Comparison of ENCODE assay signal across 12 mouse cellular contexts in the genomic region with DNA sequence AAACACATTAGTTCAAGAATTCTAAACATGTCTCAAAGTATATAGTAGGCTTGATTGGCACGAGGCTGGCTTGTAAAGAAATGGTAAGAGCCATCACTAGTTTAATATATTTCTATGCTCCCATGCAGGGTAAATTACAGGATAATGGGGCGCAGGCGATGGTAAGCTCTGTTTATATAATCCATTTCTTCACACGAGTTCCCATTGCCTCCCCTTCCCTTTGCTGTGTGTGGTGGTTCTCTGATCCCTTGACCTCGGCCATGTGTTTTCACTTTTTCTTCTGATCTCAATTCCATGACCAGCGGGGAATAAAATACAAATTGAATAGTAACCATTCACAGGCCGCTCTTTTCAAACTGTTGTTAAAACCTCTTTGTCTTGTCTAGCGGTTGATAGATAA. TPM values are rescaled to one million over a fixed set of nuclear protein-coding genes. Genes with fewer than 3 reads are reported as not detected.
A peak's percentile ranks its signal among the peaks of the same experiment; 100 is the strongest.
DNase-seq lines count a peak whose midpoint lies in the region; ATAC-seq lines count a peak whose summit lies in the region.
"Had no signal": no experiment of that assay in that cellular context is flagged by ENCODE, and none has a peak within 500 bp of the region (broad histone marks: within the 10 kb centered on the region; RNA-seq: fewer than 3 reads in every experiment).

No protein-coding gene starts in this region.

- H3K9ac ChIP-seq in hindbrain, embryonic 12.5 days, result no peak overlapping the region
- H3K9ac ChIP-seq in neural tube, embryonic 12.5 days, result no peak overlapping the region
- H3K9ac ChIP-seq: heart, embryonic 12.5 days; stomach, embryonic 15.5 days had no signal

- H3K27ac ChIP-seq in heart, embryonic 10.5 days, result no peak overlapping the region
- H3K27ac ChIP-seq in hindbrain, embryonic 12.5 days, result no peak overlapping the region
- no peak overlapping the region for H3K27ac ChIP-seq in neural tube, embryonic 12.5 days
- H3K27ac ChIP-seq: stomach, embryonic 15.5 days had no signal

- H3K36me3 ChIP-seq in heart, embryonic 10.5 days, result no peaks in the 10 kb centered on the region
- no peaks in the 10 kb centered on the region for H3K36me3 ChIP-seq in megakaryocyte, embryonic 14.5 days (replicated peaks; ENCODE audit: low read length)
- H3K36me3 ChIP-seq in hindbrain, embryonic 12.5 days, result no peaks in the 10 kb centered on the region
- no peaks in the 10 kb centered on the region for H3K36me3 ChIP-seq in neural tube, embryonic 12.5 days
- H3K36me3 ChIP-seq: heart, embryonic 12.5 days; stomach, embryonic 15.5 days had no signal

- peaks cover 25% of the 10 kb centered on the region for H3K4me1 ChIP-seq in heart, embryonic 10.5 days
- H3K4me1 ChIP-seq in megakaryocyte, embryonic 14.5 days, result peaks cover 25% of the 10 kb centered on the region
- peaks cover 12% of the 10 kb centered on the region for H3K4me1 ChIP-seq in hindbrain, embryonic 12.5 days
- peaks cover 24% of the 10 kb centered on the region for H3K4me1 ChIP-seq in neural tube, embryonic 12.5 days

- H3K4me2 ChIP-seq in hindbrain, embryonic 12.5 days (replicated peaks), result peak overlapping the region; percentile 66
- H3K4me2 ChIP-seq in neural tube, embryonic 12.5 days (replicated peaks), result peak overlapping the region; percentile 80

- peak overlapping the region; percentile 58; the same call in 1 of the 2 replicates for H3K4me3 ChIP-seq in heart, embryonic 10.5 days
- H3K4me3 ChIP-seq in megakaryocyte, embryonic 14.5 days (replicated peaks), result peak overlapping the region; percentile 23
- no peak overlapping the region for H3K4me3 ChIP-seq in hindbrain, embryonic 12.5 days
- peak overlapping the region; percentile 35; the same call in 1 of the 2 replicates for H3K4me3 ChIP-seq in neural tube, embryonic 12.5 days

- WGBS in heart, embryonic 10.5 days, result 1% methylated on average over 8 of the region's 8 CpGs
- 2% methylated on average over 8 of the region's 8 CpGs for WGBS in hindbrain, embryonic 12.5 days
- WGBS in neural tube, embryonic 12.5 days, result 3% methylated on average over 8 of the region's 8 CpGs

- H3K9me3 ChIP-seq in heart, embryonic 10.5 days, result no peaks in the 10 kb centered on the region
- H3K9me3 ChIP-seq in megakaryocyte, embryonic 14.5 days, result 0 out of 2 replicates have a peak, but pooled peaks cover 3% of the 10 kb centered on the region
- no peaks in the 10 kb centered on the region for H3K9me3 ChIP-seq in hindbrain, embryonic 12.5 days (replicated peaks)
- H3K9me3 ChIP-seq in neural tube, embryonic 12.5 days, result no peaks in the 10 kb centered on the region
- H3K9me3 ChIP-seq: heart, embryonic 12.5 days; stomach, embryonic 15.5 days had no signal

- DNase-seq in heart, embryonic 10.5 days (ENCODE audit: low spot score), result no peak
- DNase-seq in heart, adult 11 months, result no peak
- no peak for DNase-seq in right cerebral cortex, adult 2 months (ENCODE audit: low spot score in 2 of 2)
- DNase-seq in frontal cortex, postnatal 14 days (ENCODE audit: low spot score in 2 of 2), result no peak

- ATAC-seq in megakaryocyte, adult 5-6 weeks (ENCODE audit: poor library complexity, severe bottlenecking), result no peak
- ATAC-seq in hindbrain, embryonic 12.5 days (ENCODE audit: low FRiP score), result no peak
- no peak for ATAC-seq in neural tube, embryonic 12.5 days (ENCODE audit: low FRiP score, low read depth)
- ATAC-seq: lung, postnatal 0 days had no signal

- H3K27me3 ChIP-seq in heart, embryonic 10.5 days (ENCODE audit: insufficient read depth, poor library complexity, severe bottlenecking), result peaks cover 99% of the 10 kb centered on the region
- H3K27me3 ChIP-seq in megakaryocyte, embryonic 14.5 days (replicated peaks), result peaks cover 96% of the 10 kb centered on the region
- peaks cover 90% of the 10 kb centered on the region for H3K27me3 ChIP-seq in hindbrain, embryonic 12.5 days
- peaks cover 90% of the 10 kb centered on the region for H3K27me3 ChIP-seq in neural tube, embryonic 12.5 days (replicated peaks)

RNA-seq across cellular contexts. Expression of a gene that starts 11.8 kb away (rescaled TPM):
- polyA plus RNA-seq in heart, embryonic 10.5 days (2016; fragmentation: Nextera tagmentation; extraction: Ambion mirVana), result 0.48 and 0.82 TPM in 2 replicates
- polyA plus RNA-seq in megakaryocyte, embryonic 14.5 days (2012; ENCODE audit: insufficient read depth, low replicate concordance), result 5.4 and 10.2 TPM in 2 replicates
- 7.3 and 8.9 TPM in 2 replicates for total RNA-seq in megakaryocyte, adult 5-6 weeks (2015)
- 0.65 and 0.66 TPM in 2 replicates for total RNA-seq in megakaryocyte, adult 5-6 weeks (2017)
- 0.74 TPM in 1 of 2 replicates, not detected in the other for polyA plus RNA-seq in hindbrain, embryonic 12.5 days (2016; fragmentation: Nextera tagmentation; extraction: Ambion mirVana)
- 0.65 and 1.0 TPM in 2 replicates for polyA plus RNA-seq in neural tube, embryonic 12.5 days (2016; fragmentation: Nextera tagmentation; extraction: Ambion mirVana)
- total RNA-seq: layer of hippocampus, postnatal 25 days had no signal
